Mouse (Mus musculus) midbrain, embryonic 14.5 days (tissue): ENCODE results near the gene Cald1. TPM values are rescaled to one million over a fixed set of nuclear protein-coding genes. Genes with fewer than 3 reads are reported as not detected.

Experiments
- ATAC-seq: fragments of 200-750 bp; cut with Nextera tagmentation; 2 replicates; pipeline ENCODE4 v1.8.0; 2017; ENCODE audit warnings: moderate number of reproducible peaks, moderate library complexity; ENCODE audit not compliant: low FRiP score, low TSS enrichment
- DNase-seq: peaks from one replicate; pipeline ENCODE4 v3.0.0-alpha.2; 2015
- H3K27ac ChIP-seq: fragments of 300-500 bp; sonication (generic); replicated peaks from 2 replicates; pipeline ENCODE4 v1.5.1; 2014; ENCODE audit warnings: mild to moderate bottlenecking, low read depth, low read length, moderate library complexity
- H3K27me3 ChIP-seq: fragments of 300-500 bp; sonication (generic); 2 replicates; pipeline ENCODE4 v1.6.1; 2014; ENCODE audit warnings: low read length, control low read depth, mixed read lengths; ENCODE audit not compliant: control insufficient read depth, insufficient read depth
- H3K36me3 ChIP-seq: fragments of 300-500 bp; sonication (generic); 2 replicates; pipeline ENCODE4 v1.6.1; 2014; ENCODE audit warnings: low read length, control low read depth; ENCODE audit not compliant: control insufficient read depth, insufficient read depth
- H3K4me1 ChIP-seq: fragments of 300-500 bp; sonication (generic); 2 replicates; pipeline ENCODE4 v1.6.1; 2014; ENCODE audit warnings: mild to moderate bottlenecking, antibody characterized with exemption, low read length, control low read depth; ENCODE audit not compliant: control insufficient read depth, insufficient read depth
- H3K4me2 ChIP-seq: fragments of 300-500 bp; sonication (generic); 2 replicates; pipeline ENCODE4 v1.6.1; 2014; ENCODE audit warnings: mild to moderate bottlenecking, low read length, moderate library complexity
- H3K4me3 ChIP-seq: fragments of 300-500 bp; sonication (generic); replicated peaks from 2 replicates; pipeline ENCODE4 v1.5.1; 2014; ENCODE audit warnings: low read depth, low read length
- H3K9ac ChIP-seq: fragments of 300-500 bp; sonication (generic); replicated peaks from 2 replicates; pipeline ENCODE4 v1.6.1; 2014; ENCODE audit warnings: mild to moderate bottlenecking, low read length, moderate library complexity
- H3K9me3 ChIP-seq: fragments of 300-500 bp; sonication (generic); 2 replicates; pipeline ENCODE4 v1.6.1; 2016; ENCODE audit warnings: low read length, control low read depth, mixed read lengths; ENCODE audit not compliant: control insufficient read depth
- WGBS: fragments of 180-500 bp; shearing (Covaris S2); extraction: QIAGEN DNeasy Blood & Tissue Kit; methylation state at CpG from one replicate; pipeline ENCODE4 v1.1.7; 2014; 5-methylcytosine and 5-hydroxymethylcytosine counted together
- polyA plus RNA-seq: library from polyadenylated mRNA; unstranded; fragments of >200 nt; fragmentation: Nextera tagmentation; extraction: Ambion mirVana; gene quantifications from 2 replicates; pipeline ENCODE4 v1.2.1, GENCODE M21; 2014

Gene Cald1
- polyA plus RNA-seq: 26.9 and 50.0 TPM in 2 replicates

DNA sequence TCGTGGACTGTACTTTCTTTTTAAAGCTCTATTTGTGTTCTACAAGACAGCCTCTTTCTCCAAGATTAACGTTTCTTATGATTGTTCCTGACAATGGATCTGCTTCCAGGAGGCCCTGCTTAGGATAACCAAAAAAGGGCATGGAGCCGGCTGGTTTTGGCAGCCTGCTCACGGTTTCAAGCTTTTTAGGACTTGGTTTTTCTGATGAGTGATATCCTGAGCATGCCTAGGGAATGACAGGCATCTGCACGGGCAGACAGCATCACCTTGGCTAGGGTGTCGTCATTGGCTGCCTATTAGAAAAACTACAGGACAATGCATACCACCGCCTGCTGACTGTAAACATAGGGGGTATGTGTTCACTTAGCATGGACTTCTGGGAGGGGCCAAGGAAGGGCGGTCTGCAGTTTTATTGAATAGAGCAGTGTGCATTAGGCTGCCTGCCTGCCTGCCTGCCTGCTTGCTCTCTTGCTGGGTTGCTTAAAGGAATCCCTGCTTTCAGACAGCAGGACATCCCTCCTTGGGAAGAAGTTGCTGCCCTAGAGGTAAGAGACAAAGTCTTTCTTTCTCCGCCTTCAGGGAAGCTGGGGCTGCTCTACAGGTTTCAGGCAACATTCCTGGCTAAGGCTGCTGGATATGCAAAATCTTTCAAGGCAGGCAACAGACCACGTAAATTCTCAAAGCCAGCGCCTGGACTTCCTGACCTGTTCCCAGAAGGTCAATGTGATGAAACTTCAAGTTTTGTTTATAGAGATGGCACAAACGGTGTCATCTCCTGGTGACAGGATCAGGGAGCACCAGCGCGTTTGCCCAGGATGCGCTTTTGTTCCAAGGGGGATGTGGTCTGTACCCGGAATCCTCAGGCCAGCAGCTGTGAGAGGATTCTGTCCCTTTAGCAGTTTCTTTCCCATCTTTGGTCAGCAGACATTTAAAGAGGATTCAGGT, at the start of gene Cald1:
Gene Cald1, plus strand, starts transcription at position 380 of the 945 bp plus-strand sequence.
- no peak within 1 kb of the TSS for H3K9ac ChIP-seq
- H3K4me1 ChIP-seq: peaks cover 9% of the 10 kb centered on the region; the same call in 1 of the 2 replicates
- H3K4me2 ChIP-seq: peak within 1 kb of the TSS; percentile 42
- H3K9me3 ChIP-seq: no peaks in the 10 kb centered on the region
- no peak within 1 kb of the TSS for H3K27ac ChIP-seq
- H3K27me3 ChIP-seq: 0 out of 2 replicates have a peak, but pooled peaks cover 3% of the 10 kb centered on the region
- ATAC-seq (no peak), DNase-seq (peak; percentile 46)
- 6% methylated on average over 16 of the region's 16 CpGs for WGBS
- H3K36me3 ChIP-seq: no peaks in the 10 kb centered on the region
- 0 out of 2 replicates have a peak within 1 kb of the TSS, but pooled peaks have one; percentile 16 for H3K4me3 ChIP-seq

DNA sequence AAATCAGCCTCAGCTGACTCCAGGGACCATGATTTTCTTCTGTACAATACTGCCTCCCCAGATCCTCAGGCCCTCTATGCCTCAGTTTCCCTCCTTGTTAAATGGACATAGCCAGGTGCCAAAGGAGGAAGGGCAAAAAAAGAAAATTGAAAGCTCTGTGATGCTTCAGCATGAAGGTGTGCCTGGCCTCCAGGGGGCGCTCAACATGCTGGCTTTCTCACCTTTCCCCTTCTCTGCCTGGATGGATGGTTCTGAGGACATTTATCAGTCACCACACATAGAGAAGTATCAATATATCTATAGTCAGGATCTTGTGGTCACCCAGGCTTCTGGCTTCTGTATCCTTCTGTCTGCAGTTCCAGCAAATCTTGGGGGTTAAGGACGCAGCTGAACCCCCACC, 49.3 kb upstream of the Cald1 start:
- Histone ChIP-seq H3K36me3 (no peaks in the 10 kb centered on the region), H3K27me3 (no peaks in the 10 kb centered on the region), H3K9ac (no peak overlapping the region), H3K27ac (no peak overlapping the region), H3K9me3 (0 out of 2 replicates have a peak, but pooled peaks cover 4% of the 10 kb centered on the region), H3K4me3 (no peak overlapping the region), H3K4me2 (no peak overlapping the region), H3K4me1 (no peaks in the 10 kb centered on the region)
- DNase-seq: peak; percentile 62
- ATAC-seq: no peak
- WGBS: 43% methylated on average over 2 of the region's 2 CpGs

DNA sequence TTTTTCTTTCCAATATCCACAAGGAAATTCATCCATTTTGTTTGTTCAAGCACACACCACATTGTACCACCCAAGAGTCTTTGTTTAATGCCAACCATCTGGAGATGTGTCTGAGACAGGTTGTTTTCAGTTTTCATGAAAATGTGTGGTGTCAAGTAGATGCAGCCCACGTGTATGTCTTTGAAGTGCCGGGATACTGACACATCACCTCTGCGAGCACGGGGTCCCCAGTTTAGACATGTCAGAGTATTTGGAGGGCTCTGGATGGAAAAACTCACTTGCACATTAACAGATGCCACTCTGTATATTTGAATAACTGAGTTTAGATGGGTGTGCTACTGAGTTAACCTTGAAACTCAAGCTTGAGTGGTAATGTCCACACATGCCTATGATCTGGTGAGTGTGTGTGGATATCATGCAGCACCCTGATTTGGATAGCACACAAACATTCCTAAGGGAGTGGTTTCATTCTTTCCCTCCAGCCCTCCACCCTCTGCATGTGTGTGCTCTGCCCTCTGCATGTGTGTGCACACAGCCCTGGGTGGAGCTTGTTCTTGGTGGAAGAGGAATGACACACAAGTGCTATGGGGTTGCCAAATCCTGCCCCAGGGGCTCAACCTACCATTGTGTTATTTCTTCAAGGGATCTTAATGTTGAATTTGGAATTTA, 45.7 kb upstream of the Cald1 start:
- Histone ChIP-seq H3K36me3 (no peaks in the 10 kb centered on the region), H3K9me3 (0 out of 2 replicates have a peak, but pooled peaks cover 4% of the 10 kb centered on the region), H3K4me2 (no peak overlapping the region), H3K4me1 (no peaks in the 10 kb centered on the region), H3K27ac (no peak overlapping the region), H3K27me3 (no peaks in the 10 kb centered on the region), H3K4me3 (no peak overlapping the region), H3K9ac (no peak overlapping the region)
- 91% methylated on average over 4 of the region's 4 CpGs for WGBS
- DNase-seq: no peak
- ATAC-seq: no peak

DNA sequence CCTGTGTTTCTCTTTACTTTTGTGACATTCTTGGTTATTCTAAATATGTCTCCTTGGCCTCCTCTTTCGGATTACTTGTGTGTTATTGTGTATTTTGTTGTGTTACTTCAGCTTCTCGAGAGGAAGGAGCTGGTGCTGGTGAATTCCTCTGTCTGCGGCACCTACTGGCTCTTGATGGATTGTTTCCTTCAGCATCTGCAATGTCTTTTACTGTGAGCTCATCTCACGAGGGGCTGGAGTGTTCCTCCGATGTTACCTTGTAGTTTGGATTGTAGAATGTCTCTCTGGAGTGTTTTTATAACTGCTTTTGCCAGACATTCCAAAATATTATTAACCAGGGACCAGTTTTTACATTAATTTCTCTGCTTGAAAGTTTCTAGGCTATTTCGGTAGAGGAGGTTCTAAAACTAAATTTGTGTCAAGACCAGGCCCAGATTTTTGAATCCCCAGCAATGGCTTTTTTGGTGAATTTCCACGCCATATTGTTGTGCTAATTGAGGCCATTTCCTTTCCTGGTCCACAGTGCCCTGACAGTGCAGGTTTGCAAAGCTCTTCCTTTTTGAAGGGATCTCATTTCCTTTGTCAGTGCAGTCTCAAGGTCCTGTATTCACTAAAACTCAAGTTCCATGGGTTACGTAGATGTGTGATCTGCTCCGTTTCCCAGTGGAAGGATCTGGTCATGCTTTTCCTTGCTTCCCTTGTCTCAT, 43.9 kb upstream of the Cald1 start:
- no peaks in the 10 kb centered on the region for H3K36me3 ChIP-seq
- H3K27me3 ChIP-seq: no peaks in the 10 kb centered on the region
- 74% methylated on average over 9 of the region's 9 CpGs for WGBS
- no peak overlapping the region for H3K9ac ChIP-seq
- no peak overlapping the region for H3K4me3 ChIP-seq
- no peaks in the 10 kb centered on the region for H3K4me1 ChIP-seq
- H3K9me3 ChIP-seq: 0 out of 2 replicates have a peak, but pooled peaks cover 4% of the 10 kb centered on the region
- H3K27ac ChIP-seq: no peak overlapping the region
- DNase-seq (no peak), ATAC-seq (no peak)
- no peak overlapping the region for H3K4me2 ChIP-seq

GRCm38 (mm10) chr6:34559521-34559920, 38.8 kb upstream of the Cald1 start:
- no peak overlapping the region for H3K9ac ChIP-seq
- no peaks in the 10 kb centered on the region for H3K9me3 ChIP-seq
- H3K36me3 ChIP-seq: no peaks in the 10 kb centered on the region
- H3K4me1 ChIP-seq: no peaks in the 10 kb centered on the region
- WGBS: 89% methylated on average over 4 of the region's 4 CpGs
- no peak for DNase-seq
- H3K4me3 ChIP-seq: no peak overlapping the region
- H3K27me3 ChIP-seq: no peaks in the 10 kb centered on the region
- no peak overlapping the region for H3K27ac ChIP-seq
- no peak for ATAC-seq
- no peak overlapping the region for H3K4me2 ChIP-seq

DNA sequence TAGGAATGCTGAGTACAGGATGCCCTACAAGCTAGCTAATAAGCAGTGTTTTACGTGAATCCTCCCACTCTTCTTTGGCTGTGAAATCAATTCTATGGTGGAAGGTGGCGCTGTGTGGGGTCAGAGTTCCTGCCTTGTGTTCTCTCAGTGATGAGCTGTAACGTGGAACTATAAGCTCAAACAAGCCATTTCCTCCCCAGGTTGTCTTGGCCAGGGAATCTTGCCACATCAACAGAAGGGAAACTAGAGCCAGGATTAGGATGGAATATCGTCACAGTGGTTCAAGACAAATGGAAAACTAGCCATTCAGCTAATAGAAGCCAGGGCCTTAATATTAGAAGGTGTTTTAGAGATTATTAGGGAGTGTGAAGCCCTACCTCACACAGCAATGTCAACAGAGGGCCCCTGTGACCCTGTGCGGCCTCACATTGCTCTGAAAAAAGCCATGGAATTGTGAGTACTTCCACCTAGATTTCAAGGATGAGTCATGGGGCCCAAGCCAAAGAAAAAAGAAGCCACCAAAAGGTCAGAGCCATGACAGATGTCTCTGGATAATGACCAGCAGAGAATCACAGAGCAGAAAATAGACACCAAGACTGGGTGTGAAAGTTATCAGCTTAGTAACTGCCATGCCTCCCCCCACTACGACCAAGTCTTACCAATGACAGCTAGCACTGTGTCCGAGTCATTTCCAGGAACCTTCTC, 33.0 kb upstream of the Cald1 start:
- no peak overlapping the region for H3K4me2 ChIP-seq
- no peak overlapping the region for H3K27ac ChIP-seq
- H3K4me3 ChIP-seq: no peak overlapping the region
- H3K9ac ChIP-seq: no peak overlapping the region
- ATAC-seq (no peak), DNase-seq (no peak)
- no peaks in the 10 kb centered on the region for H3K9me3 ChIP-seq
- H3K36me3 ChIP-seq: no peaks in the 10 kb centered on the region
- no peaks in the 10 kb centered on the region for H3K4me1 ChIP-seq
- no peaks in the 10 kb centered on the region for H3K27me3 ChIP-seq
- WGBS: 79% methylated on average over 7 of the region's 7 CpGs

DNA sequence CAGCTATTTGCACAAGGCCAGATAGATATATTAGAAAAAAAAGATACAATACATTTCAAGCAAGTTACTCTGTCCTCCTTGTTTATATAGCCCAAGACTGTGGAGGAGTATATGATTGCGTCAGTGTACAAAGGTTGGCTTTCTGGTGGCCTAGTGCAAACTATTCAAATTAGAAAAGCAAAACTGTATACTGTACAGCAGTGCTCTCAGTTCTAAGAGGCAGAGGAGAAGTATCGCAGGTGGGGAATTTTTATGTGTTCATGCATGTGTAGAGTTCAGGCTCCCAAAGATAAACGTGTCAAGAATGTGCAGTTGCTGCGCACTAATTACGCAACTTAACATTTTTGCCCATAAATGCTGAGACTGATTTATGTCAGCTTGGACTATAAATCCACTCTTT, 31.0 kb upstream of the Cald1 start:
- DNase-seq (no peak), ATAC-seq (no peak)
- Histone ChIP-seq H3K4me1 (no peaks in the 10 kb centered on the region), H3K9ac (no peak overlapping the region), H3K9me3 (no peaks in the 10 kb centered on the region), H3K4me2 (no peak overlapping the region), H3K27me3 (no peaks in the 10 kb centered on the region), H3K4me3 (no peak overlapping the region), H3K36me3 (no peaks in the 10 kb centered on the region), H3K27ac (no peak overlapping the region)
- 98% methylated on average over 5 of the region's 5 CpGs for WGBS

DNA sequence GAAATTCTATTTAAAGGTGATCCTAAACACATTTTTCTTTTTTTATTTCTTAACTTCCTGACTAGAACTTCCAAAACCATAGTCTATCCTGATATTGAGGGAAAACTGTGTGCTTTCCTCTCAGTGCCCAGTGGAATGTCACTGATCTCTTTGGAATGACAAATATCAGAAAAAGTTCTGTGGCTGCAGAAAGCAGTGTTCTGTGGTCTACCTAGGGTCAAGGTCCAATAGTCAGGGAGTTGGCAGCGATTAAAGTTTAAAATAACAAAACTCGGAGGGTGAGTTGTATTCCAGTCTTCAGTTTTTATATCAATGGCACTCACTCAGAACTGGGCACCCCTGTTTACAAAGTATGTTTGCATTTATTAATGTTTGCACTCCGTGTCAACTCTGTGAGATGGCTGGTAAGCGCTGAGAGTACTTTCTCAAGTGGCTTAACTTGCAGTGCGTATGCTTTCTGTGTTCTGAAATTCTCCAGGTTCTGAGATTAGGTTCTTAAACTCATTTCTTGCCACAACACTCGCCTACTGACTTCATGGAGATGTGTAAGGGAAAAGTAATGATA, 18.7 kb upstream of the Cald1 start:
- no peak overlapping the region for H3K4me2 ChIP-seq
- H3K27me3 ChIP-seq: no peaks in the 10 kb centered on the region
- H3K4me3 ChIP-seq: no peak overlapping the region
- no peaks in the 10 kb centered on the region for H3K4me1 ChIP-seq
- no peak for ATAC-seq
- 92% methylated on average over 6 of the region's 6 CpGs for WGBS
- H3K9ac ChIP-seq: no peak overlapping the region
- no peak overlapping the region for H3K27ac ChIP-seq
- no peaks in the 10 kb centered on the region for H3K9me3 ChIP-seq
- H3K36me3 ChIP-seq: no peaks in the 10 kb centered on the region
- DNase-seq: no peak
